Mouse (Mus musculus) adrenal gland, postnatal 14 days (tissue): ENCODE data around the gene Gbp2b. TPM values are rescaled to one million over a fixed set of nuclear protein-coding genes. Genes with fewer than 3 reads are reported as not detected.
"Not testable (repeated sequence)": the region's sequence is repeated elsewhere in the genome, so short reads cannot be mapped to it uniquely, and the experiment has no call there.

Experiments
- DNase-seq: peaks from one replicate; pipeline ENCODE4 v3.0.0; 2021; ENCODE audit warnings: mixed read lengths
- long read RNA-seq, 2 experiments: library from polyadenylated mRNA; stranded (forward); transcript quantifications; one replicate each; pipeline ENCODE4 v2.0.0; 2021
- total RNA-seq: library from RNA; stranded (reverse); gene quantifications from 2 replicates; pipeline ENCODE4 v1.2.3, GENCODE M21; 2021

Gene Gbp2b
- total RNA-seq, result 0.26 and 0.83 TPM in 2 replicates
- long read RNA-seq, experiment 1, partial matches to known transcripts, result 0 of 1 reads
- long read RNA-seq, experiment 1, other reads (novel, unspliced or antisense), result 0 of 1 reads
- long read RNA-seq, experiment 2, result 0 reads

DNA sequence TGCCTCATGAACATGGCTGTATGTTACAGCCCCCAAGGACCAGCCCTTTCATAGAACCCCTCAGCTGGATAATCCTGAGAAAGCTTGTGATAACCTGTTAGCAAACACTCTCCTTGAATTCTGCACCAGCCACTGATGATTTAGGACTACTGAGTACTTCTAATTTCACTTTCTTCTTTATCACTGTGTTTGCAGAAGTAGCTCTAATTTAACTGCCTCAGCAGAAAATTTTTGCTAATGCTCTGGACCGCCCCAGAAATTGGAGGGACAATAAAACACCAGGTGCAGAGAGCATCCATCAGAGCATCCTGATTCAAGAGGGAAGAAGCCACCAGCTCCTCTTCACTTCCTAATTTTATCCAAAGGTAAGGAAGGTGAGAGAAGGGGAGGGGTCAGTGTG lies at the start of gene Gbp2b:
Gbp2b (plus strand) TSS at position 301 of the 400 bp plus-strand sequence.
- no peak for DNase-seq

DNA sequence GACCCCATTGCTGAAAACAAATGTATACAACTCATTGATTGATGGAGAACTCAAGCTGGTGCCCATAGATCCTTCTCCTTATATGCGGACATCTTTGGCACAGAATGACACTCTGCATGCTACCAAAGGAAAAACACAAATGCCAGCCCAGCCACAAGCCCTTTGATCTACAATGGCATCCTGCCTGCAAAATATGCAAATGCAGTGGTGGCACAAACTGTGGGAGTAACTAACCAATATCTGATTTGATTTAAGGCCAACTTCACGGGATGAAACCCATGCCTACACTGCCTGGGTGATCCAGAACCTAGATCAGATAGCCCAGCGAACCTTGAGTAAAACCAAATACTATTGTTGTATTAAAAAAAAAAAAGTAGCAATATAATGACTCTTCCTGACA lies 48.0 kb upstream of the Gbp2b start:
- peak; percentile 16 for DNase-seq

DNA sequence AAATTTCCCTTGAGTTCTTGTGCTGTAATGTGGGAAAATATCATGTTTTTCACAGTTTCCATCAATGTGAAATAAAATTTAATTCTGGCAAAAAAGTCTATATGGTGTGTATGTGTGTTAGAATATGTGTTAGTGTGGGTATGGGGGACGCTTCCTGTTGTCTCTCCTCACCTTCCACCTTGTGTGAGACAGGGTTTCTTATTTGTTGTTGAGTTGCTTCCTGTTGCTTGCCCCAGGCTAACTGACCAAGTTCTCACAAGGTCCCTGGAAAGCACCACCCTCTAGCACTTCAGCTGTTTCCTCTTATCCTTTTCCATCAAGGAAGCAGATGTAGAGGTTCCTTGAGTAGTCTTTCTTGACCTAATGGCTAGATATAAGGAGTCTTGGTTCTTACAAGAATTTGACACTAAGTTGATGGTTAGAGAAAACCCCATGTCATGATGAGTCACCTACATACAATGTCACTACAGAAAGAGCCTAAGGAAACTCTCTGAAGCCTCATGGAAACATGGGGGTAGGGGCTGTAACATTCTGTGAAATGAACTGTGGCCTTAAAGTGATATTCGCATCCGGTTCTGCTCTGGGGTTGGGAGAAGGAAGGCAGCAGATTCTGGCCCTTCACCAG lies 44.5 kb upstream of the Gbp2b start:
- no peak for DNase-seq

DNA sequence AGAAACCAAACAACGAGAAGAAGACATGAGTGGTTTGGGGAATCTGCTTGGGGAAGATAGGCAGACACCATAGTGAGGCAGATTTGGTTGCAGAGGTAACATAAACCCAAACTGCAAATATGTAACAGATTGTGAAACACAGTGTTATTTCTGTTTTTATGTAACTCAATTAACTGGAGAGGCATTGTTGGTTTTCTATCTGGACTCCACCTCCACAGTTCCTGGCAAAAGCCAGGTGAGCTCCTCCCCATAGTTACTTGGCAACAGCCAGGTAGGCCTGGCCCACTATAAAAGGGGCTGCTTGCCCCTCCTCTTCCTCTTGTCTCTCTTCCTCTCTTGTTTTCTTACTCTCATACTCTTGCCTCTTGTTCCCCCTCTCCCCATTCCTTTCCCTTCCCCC lies 40.0 kb upstream of the Gbp2b start:
- DNase-seq, result no peak

DNA sequence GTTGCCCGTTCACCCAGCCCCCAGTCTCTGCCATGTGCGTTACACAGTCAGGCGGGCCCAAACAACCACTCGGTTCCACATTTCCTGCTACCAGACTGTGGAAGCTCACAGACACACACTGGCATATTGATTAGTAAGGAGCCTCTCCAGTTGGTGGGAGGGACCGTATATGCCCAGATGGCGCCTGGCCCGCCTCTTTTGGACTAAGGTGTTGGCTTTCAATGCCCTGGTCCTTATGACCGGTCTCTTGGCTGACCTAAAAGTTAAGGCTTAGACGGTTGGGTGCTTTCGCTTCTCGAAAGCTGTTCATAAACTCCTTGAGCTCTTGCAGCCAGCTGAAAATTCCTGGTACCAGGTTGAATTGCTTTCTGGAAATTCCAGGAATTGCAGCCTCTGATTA lies 39.0 kb upstream of the Gbp2b start:
- DNase-seq, result no peak

DNA sequence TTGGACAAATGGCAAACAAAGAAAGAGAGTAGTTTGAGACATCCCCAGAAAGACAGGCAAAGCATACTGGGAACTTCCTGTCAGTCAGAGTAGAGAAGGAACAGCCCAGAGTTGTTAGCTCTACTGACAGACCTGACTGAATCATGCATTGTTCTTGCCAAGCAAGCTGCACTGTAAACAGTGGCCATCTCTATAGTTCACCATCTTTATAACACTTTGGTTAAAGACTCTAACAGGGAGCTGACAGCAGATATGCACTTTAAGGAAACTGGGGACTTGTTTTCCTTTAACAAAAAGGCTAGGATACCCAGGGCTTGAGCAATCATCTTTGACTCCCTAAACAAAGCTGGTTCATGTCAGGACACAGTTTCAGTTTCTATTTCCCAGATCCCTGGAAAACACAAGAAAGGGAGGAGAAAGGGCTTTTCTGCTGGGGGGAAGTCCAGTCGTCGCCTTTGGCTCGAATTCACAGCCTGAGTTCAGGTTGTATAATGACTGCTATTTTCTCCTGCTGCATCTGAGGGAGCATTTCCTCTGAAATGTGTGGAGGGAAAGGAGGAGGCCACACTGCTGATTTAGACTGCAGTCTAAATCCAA lies 34.9 kb upstream of the Gbp2b start, which contains the start of gene Gbp3:
Gbp3 (plus strand) TSS at position 395 of the 597 bp plus-strand sequence.
- peak; percentile 44 for DNase-seq

DNA sequence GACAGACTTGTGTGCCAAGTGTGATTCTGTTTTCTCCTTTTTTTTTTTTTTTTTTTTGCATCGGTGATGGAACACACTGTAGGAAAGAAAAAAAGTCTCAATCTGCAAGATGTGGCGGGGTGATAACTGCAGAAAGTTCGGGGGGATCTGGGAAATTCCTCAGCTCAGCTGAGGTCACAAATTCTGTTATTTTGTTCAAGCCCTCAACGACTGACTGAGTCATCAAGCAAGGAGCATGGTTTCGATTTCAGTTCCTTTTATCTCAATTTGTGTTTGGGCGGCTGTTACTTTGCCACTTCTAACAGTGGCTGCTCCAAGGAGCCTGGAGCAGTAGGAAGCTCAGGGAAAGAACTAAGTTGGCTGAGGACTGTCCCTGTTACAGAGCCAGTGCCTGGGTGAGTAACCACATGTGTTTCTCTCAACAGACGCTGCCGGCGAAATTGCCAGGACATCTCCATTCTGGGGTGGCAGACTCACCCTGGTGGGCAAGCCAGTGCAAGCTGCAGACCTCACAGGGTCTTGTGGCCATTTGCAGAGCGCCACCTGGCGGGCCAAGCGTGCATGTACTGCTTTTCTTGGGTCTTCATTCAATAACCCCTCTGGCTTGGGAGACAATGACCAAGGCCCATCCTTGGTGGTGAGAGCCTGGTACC lies 34.2 kb upstream of the Gbp2b start:
- peak; percentile 93 for DNase-seq

DNA sequence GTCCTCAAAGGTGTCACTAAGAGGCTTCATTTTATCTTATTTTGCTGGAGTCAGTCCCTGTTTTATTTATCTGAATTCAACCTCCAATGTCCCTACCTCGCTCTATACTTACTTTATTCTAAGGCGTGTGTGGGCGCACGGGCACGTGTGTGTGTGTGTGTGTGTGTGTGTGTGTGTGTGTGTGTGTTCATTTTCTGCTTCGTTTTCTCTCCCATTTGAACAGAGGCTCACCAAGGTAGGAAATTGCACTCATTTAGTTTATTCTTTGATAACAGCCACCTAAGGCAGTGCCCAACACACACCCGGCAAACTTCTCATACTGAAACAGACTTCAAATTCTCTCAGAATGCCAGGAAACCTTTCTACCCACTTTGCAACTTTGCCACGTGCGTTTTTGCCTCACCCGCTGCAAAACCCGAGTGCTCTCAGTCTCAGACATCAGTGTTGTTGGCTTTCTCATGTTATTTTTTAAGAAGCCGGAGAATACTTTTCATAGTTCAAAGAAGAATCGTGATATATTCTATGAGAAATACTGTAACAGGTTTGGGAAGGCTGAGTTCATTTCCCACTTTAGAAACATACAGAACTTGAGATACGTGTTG lies 33.5 kb upstream of the Gbp2b start:
- no peak for DNase-seq

DNA sequence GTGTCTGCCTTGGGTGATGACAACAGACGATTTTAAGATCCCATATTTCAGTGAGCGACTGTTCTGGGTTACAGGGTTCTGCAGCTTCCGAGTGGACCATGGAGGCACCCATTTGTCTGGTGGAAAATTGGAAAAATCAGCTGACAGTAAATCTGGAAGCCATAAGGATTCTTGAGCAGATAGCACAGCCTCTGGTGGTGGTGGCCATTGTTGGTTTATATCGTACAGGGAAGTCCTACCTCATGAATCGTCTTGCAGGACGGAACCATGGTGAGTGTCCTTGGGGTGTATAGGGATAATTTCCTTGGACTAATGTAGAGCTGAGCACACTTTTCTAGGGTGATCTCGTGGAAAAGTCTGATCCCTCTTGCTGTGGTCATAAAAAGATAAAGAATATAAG lies 33.0 kb upstream of the Gbp2b start:
- no peak for DNase-seq

DNA sequence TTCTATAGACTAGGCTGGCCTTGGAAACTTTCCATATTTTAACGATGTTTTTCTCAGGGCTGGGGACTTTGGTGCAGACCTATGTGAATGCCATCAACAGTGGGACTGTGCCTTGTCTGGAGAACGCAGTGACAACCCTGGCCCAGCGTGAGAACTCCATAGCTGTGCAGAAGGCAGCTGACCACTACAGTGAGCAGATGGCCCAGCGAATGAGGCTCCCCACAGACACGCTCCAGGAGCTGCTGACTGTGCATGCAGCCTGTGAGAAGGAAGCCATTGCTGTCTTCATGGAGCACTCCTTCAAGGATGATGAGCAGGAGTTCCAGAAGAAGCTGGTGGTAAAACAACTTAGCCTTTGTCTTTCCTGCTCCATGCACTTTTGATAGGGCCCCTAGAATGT lies 27.2 kb upstream of the Gbp2b start:
- not testable (repeated sequence) for DNase-seq

DNA sequence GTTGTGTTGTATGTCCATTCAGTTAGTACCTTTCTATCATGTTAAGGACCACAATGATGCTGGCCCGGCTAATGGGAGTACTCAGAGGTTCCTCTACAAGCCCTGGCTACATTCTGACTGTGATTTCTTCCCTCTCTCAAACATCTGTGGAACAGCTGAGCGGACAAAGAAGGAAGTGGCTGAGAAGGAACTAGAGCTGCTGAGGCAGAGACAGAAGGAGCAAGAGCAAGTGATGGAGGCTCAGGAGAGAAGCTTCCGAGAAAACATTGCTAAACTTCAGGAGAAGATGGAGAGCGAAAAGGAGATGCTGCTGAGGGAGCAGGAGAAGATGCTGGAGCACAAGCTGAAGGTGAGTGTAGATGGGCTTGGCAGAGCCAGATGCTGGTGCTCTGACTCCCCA lies 23.9 kb upstream of the Gbp2b start:
- DNase-seq, result no peak

DNA sequence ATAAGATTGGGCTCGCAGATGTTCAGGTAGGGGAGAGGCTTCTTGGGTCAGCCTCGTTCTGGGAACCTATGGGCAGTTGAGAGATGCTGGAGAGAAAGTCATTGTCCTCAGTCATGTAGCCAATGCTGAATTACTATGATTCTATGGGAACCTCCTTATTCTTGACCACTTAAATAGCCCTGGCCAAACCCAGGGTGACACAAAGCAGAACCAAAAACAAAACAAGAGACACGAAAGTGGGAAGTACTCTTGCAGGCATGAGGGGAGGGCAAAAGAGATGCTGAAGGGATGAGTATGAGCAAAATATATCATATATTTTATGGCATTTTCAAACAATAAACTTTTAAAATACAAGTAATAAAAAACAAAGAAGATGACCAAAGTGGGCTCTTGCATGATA lies 17.5 kb upstream of the Gbp2b start:
- DNase-seq, result no peak

DNA sequence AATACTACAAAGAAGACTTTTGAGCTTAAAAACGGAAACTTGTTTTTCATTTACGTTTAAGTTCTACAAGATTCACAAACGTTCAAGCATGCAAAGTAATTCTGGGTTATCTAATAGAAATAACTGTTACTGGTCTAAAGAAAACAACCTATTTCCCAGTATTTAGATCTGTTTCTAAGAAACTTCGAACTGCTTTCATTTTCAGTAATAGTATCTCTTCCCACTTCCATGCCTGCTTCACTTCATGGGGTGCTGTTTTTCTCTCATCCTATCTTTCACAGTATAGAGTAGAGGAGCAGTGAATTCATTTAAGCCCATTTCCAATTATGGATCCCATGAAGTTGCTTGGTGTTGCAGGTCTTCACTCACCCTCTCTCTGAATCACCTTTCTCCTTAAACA lies 16.3 kb upstream of the Gbp2b start:
- no peak for DNase-seq

DNA sequence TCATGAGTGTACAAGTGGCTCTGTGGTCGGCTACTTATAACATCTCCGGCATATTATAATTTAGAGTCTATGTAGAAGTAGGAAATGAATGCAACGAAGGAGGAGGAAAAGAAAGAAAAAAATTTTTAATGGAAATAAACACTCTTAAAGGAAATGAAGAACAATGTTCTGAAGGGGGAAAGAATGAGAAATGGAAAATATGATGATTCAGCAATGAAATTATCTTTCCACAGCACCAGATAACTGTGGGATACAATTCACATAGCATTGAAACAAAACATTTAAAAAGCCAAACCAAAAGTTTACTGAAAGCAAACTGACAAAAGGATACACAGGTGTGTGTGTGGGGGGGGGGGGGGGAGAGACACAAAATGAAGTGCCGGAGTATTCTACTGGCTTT lies 11.6 kb upstream of the Gbp2b start:
- DNase-seq, result no peak

DNA sequence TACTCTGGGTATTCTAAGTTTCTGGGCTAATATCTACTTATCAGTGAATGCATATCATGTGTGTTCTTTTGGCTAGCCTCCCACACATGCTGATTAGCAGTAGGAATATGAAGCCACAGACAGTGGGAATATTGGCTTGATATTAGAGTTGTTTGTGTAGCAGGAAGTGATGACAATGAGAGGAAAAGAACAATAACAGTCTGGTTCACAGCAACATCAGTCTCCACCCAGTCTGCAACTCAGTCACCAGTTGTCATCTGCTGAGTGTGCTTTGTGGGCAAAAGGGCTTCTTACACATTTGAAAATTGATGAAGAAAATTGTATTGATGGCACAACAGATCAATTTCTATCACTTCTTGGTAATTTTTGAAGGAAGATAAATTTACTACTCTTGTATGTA lies 7.3 kb upstream of the Gbp2b start:
- DNase-seq, result no peak

DNA sequence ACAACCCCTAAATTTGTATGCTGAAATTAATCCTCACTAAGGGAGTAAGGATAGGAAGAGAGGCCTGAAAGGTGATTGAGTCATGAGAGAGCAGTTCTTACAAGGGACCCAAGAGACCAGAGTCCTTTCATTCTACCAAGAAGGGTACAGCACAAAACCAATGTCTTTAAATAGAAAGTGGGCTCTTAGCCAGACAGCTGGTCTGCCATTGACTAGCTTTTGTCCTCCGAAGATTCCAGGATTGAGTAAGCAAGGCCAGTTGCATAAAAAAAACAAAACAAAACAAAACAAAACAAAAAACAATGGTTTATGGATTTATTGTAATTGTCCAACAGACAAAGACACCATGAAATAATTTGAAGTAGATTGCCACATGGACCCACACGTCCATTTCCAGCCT lies 5.8 kb upstream of the Gbp2b start:
- DNase-seq, result no peak

DNA sequence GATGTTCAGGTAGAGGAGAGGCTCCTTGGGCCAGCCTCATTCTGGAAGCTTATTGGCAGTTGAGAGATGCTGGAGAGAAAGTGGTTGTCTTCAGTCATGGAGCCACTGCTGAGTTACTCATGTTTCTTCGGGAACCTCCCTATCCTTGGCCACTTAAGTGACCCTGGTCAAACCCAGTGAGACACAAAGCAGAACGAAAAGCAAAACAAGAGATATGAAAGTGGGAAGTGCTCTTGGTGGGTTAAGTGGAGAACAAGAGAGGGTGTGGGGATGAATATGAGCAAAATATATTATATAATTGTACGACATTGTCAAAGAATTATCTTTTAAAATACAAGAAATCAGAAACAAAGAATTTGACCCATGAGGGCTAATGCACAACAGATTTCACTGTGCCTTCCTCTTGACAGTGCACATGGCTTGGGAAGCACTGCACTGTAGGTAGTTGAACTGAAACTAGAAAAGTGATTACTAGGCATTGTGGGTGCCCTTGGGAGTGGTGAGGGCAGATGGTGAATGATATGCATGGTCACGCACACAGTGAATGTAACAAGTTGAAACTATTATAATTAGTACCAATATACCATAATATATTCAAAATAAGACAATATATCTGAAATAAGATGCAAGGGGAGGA lies 4.1 kb upstream of the Gbp2b start:
- DNase-seq, result no peak

DNA sequence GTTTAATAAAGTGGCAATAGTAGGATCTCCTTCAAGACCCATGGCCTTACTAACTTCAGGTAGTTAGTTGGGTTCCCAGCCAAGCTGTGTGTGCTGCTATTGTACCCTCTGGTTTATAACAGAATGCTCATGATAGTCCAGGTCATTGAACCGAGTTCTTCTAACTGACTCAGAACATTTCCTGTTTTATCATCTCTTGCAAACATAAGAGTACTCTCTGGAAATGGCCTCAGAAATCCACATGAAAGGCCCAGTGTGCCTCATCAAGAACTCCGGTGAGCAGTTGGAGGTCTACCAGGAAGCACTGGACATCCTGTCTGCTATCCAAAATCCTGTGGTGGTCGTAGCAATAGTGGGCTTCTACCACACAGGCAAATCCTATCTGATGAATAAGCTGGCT lies 3.3 kb downstream of the Gbp2b start:
- no peak for DNase-seq

DNA sequence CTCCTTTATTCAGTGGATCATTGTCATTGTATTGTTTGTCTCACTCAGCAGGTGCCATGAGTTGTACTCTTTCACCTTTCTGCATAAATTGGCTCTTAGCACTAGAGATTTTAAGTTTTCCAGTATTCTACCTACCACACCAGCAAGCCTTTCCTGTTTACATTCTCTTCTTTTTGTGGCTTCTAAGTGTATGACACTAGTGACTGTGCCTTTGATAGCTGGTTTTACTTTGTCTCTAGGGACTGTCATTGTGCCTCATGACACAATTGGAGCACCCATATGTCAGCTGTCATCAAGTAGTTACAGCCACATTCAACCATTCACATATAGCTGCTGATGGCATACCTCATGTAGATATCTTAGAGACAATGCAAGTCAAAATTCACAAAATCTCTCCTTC lies 7.0 kb downstream of the Gbp2b start:
- DNase-seq, result no peak

DNA sequence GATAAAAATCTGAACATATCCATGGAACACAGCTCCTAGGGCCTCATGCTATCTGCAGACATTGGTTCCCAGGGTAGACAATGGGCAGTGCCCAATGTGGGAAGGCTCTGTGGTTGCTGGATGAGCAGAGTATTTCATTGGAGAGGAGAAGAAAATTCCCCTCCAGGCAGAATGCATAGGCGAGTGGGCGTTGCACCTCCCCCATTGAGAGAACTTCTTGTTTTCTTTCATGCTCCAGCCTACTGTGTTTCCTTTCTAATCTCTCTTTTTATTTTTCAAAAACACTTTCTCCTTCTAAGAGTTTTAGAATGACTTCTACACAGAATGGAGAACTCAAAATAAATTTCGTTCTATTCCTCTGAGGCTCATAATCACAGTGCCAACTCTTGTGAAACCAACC lies 24.0 kb downstream of the Gbp2b start:
- DNase-seq, result no peak

DNA sequence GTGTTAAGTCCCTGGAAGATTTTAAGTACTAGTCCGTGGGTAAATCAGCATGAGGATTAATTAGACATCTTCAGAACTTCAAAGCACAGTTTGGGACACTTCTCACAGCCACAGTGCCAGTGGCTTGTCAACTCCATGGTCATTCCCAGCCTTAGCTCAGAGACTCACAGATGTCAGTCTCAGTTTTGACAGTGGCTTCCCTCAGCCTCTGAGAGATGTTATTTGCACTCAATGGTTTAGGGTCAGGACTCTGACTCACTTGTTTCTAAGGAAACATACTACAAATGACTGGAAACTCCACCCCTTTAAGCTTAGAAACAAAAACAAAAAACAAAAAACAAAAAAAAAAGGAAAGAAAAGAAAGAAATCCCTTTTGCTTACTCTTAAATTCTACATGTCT lies 25.0 kb downstream of the Gbp2b start:
- peak; percentile 8 for DNase-seq

DNA sequence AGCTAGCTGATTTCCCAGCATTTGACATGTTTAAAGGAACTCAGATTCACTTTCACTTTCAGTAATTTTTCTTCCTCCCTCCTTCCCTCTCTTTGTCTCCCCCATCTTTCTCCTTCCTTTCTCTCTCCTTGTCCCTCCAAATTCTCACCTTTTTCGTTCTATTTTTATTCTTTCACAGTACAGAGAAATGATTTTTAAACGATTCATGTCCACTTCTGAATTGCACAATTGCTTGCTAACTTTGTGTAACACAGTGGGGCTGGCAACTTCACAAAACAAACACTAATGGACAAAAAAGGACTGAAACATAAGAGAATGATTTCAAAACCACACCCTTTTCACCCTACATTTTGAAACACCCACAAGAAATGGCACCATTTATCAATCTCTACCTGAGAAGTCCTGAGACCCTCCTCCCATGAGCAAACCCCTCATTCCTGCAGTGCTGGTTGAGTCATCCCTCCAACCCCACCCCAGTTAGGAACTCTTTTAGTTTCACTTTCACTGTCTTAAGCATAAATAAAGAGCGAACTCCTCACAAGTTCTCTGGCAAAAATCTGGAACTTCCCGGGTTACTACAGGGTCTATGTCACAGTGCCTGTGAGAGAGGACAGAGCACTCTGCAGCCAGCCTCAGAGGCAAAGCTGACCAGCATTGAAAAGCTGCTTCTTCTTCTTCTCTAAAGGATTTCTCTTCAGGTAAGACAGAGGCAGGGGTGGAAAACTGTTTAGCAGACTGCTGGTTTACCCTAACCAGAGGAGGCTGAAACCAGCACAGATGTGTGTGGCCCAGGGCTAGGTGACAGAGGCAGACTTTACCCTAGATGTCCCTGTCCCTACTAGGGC lies 25.7 kb downstream of the Gbp2b start, which contains the start of gene Gbp2:
Gbp2 (plus strand) TSS at position 492 of the 845 bp plus-strand sequence.
- DNase-seq, result peak; percentile 62
